19 mouse cellular contexts compared by ENCODE assay signal in the genomic region with DNA sequence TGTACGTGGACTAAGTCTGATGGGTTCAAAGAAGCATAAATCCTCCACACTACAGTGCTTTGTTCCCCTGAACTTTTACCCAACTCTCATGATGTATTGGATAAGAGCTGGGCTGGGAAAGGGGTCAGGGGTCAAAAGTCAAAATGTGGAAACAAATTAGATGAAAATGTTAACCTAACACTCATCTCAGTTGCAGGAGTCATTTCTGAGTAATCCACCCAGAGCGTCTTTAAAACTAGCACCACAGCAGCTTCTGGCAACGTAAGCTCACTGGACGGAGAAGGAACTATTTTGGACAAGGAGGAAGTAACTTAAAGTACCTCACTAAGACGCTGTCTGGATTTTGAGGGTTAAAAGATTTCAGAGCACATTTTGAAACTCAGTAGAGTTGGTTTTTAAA. TPM values are rescaled to one million over a fixed set of nuclear protein-coding genes. Genes with fewer than 3 reads are reported as not detected.
"Had no signal": no experiment of that assay in that cellular context is flagged by ENCODE, and none has a peak within 500 bp of the region (broad histone marks: within the 10 kb centered on the region; RNA-seq: fewer than 3 reads in every experiment).

No protein-coding gene starts in this region.

- H3K9me3 ChIP-seq: kidney, embryonic 15.5 days; limb, embryonic 12.5 days; lung, embryonic 15.5 days; midbrain, embryonic 12.5 days had no signal

- H3K4me2 ChIP-seq: kidney, embryonic 15.5 days; limb, embryonic 12.5 days; liver, embryonic 11.5 days; lung, embryonic 15.5 days; midbrain, embryonic 12.5 days had no signal

- H3K9ac ChIP-seq: kidney, embryonic 15.5 days; limb, embryonic 12.5 days; lung, embryonic 15.5 days; midbrain, embryonic 12.5 days had no signal

- ATAC-seq: intestine, embryonic 16.5 days; midbrain, embryonic 16.5 days had no signal

- H3K4me1 ChIP-seq: kidney, embryonic 15.5 days; limb, embryonic 12.5 days; lung, embryonic 15.5 days; megakaryocyte, embryonic 14.5 days; midbrain, embryonic 12.5 days had no signal

- H3K4me3 ChIP-seq: kidney, embryonic 15.5 days; left cerebral cortex, adult 2 months; limb, embryonic 12.5 days; lung, embryonic 15.5 days; megakaryocyte, embryonic 14.5 days; midbrain, embryonic 12.5 days had no signal

- H3K27ac ChIP-seq: kidney, embryonic 15.5 days; left cerebral cortex, adult 2 months; limb, embryonic 12.5 days; lung, embryonic 15.5 days; midbrain, embryonic 12.5 days; stomach, postnatal 0 days had no signal

- H3K27me3 ChIP-seq: kidney, embryonic 15.5 days; limb, embryonic 12.5 days; lung, embryonic 15.5 days; midbrain, embryonic 12.5 days had no signal

- DNase-seq: kidney, adult 2 months; kidney, postnatal 25 days; lung, postnatal 14 days; right cerebral cortex, postnatal 14 days; thymus, postnatal 4 days had no signal

- H3K36me3 ChIP-seq: kidney, embryonic 15.5 days; limb, embryonic 12.5 days; lung, embryonic 15.5 days; midbrain, embryonic 12.5 days had no signal

RNA-seq across cellular contexts. Expression of gene Gm3646, which starts 20.5 kb away (rescaled TPM):
- total RNA-seq: layer of hippocampus, postnatal 25 days; left cerebral cortex, adult 2 months; left cerebral cortex, postnatal 36 days had no signal
- polyA plus RNA-seq: intestine, embryonic 16.5 days; kidney, adult 2 months; kidney, embryonic 15.5 days; limb, embryonic 12.5 days; liver, embryonic 11.5 days; liver, embryonic 16.5 days; lung, embryonic 15.5 days; midbrain, embryonic 12.5 days; midbrain, embryonic 16.5 days; neural tube, embryonic 14.5 days had no signal
